Mouse (Mus musculus) central nervous system, embryonic 18 days (tissue): ENCODE results near the gene Hist1h2bf. TPM values are rescaled to one million over a fixed set of nuclear protein-coding genes. Genes with fewer than 3 reads are reported as not detected.

ENCODE experiments used
- polyA plus RNA-seq: library from polyadenylated mRNA; depleted of rRNA; stranded (reverse); fragments of >200 nt; gene quantifications from 2 replicates; pipeline ENCODE4 v1.2.3, GENCODE M21; 2012; rRNA removed

Hist1h2bf gene
- polyA plus RNA-seq = 2.3 and 2.6 TPM in 2 replicates

DNA sequence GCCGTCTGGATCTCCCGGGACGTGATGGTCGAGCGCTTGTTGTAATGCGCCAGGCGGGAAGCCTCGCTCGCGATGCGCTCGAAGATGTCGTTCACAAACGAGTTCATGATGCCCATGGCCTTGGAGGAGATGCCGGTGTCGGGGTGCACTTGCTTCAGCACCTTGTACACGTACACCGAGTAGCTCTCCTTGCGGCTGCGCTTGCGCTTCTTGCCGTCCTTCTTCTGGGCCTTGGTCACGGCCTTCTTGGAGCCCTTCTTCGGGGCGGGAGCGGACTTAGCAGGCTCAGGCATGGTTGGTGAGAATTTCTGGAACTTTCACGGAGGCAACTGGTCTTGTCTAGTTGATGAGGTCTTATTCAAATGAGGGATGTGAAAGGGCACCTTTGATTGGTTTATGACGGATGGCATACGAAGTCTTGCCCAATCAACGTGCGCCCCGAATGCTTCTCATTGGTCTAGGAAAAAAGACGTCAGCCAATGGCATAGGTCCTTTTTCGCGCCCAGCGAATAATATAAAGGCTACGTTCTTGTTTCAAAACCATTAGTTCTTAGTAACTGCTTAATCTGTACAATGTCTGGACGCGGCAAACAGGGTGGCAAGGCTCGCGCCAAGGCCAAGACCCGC lies at the start of gene Hist1h2bf, which contains the start of gene Hist1h2ad:
TSS of gene Hist1h2bf (minus strand) at position 299 of the 627 bp plus-strand sequence.
TSS of gene Hist1h2ad (plus strand) at position 484 of the 627 bp plus-strand sequence.

DNA sequence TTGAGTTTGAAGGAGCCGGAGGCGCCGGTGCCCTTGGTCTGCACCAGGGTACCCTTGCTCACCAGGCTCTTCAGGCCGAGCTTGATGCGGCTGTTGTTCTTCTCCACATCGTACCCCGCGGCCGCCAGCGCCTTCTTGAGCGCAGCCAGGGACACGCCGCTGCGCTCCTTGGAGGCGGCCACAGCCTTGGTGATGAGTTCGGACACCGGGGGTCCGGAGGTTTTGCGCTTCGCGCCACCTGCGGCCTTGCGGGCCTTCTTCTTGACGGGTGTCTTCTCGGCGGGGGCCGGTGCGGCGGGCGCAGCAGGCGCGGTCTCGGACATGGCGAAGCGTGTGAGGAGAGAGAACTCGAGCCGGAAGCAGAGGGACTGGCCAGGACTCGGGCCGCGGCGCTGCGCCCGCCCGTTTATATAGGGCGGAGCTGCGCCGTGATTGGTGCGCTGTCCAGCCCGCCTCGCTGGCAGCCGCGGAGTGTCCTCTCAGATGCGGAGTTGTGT lies 48.2 kb upstream of the Hist1h2bf start, which contains the start of gene Hist1h1e:
TSS of gene Hist1h1e (minus strand) at position 384 of the 497 bp plus-strand sequence.

DNA sequence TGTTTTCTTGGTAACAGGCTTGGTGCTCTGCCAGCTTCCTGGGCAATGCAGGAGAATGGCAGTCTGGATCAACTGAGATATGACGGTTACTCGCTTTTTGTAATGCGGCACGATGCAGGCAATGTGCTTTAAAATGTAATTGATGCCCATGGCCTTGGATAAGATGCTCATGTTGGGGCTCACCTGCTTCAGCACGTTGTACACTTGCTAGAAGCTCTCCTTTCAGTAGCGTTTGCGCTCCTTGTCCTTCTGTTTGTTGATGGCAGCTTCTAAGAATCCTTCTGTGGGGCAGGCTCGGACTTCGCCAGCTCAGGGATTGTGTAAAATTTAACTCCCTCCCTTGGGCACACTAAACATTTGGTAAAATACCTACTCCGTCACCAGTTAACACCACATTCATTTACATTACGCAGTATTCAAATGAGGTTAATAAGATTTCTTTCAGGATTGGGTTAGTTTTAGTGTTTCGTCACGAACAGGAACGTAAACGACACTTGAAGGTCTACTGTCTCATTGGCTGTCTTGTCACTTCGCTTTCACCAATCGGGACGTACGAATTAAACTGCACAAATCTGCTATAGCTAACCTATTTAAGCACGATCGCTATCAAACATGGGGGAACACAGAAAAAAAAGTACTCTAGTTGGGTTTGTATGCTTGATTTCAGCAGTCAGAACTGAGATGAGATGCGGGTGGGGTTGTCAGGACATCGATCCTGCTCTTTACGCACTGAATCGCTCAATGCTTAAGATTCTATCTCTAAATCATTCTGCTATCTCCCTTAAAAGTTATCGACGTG lies 46.9 kb upstream of the Hist1h2bf start, which contains the start of gene Hist1h2be:
TSS of gene Hist1h2be (minus strand) at position 392 of the 799 bp plus-strand sequence.

DNA sequence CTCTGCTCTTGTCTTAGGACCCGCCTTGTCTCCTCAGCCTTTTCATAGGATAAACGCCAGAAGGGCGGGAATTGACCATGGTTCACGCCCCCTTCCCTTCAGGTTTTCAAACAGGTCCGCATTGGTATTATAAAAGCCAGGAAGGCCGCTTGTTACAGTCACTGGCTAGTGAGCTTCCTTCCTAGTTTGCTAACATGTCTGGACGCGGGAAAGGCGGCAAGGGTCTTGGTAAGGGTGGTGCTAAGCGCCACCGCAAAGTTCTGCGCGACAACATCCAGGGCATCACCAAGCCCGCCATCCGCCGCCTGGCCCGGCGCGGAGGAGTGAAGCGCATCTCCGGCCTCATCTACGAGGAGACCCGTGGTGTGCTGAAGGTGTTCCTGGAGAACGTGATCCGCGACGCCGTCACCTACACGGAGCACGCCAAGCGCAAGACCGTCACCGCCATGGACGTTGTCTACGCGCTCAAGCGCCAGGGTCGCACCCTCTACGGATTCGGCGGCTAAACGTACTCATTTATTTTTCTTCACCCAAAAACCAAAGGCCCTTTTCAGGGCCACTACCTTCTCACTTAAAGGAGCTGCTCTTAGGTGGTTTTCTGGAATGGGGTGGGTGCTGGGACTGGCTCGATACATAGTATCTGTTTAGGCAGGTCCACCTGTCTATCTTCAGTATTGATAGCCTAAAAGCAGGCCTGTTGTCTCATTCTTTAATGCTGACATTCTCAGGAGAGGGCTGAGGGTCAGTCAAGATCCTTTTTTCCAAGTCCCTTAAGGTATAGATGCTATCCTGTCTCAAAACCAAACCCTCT lies 7.6 kb upstream of the Hist1h2bf start, which contains the start of gene Hist1h4d:
TSS of gene Hist1h4d (plus strand) at position 191 of the 811 bp plus-strand sequence.

DNA sequence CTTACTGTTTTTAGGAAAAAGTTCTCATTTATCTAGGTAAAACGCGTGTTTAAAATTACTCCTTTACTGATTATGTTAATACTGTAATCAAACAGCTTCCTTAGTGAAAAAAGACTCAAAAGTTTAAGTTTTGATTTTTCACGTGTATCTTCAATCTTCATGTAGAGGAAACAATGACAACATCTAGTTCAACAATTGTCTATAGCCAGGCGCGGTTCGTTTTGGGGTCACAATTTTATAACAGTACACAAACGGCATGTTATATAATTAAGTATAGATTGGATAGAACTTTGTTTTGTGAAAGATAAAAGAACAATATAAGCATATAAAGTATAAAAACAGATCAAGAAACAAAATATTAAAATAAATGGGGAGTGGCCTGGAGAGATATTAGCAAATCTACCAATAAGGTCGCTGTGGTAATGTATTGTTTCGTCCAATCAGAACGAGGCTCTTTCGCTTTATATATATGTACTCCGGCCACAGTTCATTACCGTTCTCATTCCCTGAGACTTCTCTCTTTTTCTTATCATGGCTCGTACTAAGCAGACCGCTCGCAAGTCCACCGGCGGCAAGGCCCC lies 1.4 kb upstream of the Hist1h2bf start, which contains the start of gene Hist1h3d:
TSS of gene Hist1h3d (plus strand) at position 493 of the 581 bp plus-strand sequence.

DNA sequence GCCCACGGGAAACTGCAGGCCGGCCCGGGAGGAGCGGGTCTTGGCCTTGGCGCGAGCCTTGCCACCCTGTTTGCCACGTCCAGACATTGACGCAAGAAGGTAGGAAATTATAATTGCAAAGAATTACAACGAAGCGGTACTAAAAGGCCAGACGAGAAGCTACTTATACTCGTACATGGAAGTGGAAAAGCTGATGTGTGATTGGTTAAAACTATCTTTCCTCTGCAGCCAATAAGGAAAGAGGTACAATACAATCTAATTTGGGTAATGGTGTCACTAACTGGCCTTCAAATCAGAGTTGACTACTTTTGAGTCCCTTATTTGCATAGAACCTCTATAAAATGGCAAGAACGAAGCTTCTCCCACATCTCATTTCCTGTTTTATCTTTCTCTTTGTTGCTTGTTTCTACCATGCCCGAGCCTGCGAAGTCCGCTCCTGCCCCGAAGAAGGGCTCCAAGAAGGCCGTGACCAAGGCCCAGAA lies 2.9 kb downstream of the Hist1h2bf start, which contains the start of the genes Hist1h2ae and Hist1h2bg:
TSS of gene Hist1h2ae (minus strand) at position 199 of the 482 bp plus-strand sequence.
TSS of gene Hist1h2bg (plus strand) at position 375 of the 482 bp plus-strand sequence.

DNA sequence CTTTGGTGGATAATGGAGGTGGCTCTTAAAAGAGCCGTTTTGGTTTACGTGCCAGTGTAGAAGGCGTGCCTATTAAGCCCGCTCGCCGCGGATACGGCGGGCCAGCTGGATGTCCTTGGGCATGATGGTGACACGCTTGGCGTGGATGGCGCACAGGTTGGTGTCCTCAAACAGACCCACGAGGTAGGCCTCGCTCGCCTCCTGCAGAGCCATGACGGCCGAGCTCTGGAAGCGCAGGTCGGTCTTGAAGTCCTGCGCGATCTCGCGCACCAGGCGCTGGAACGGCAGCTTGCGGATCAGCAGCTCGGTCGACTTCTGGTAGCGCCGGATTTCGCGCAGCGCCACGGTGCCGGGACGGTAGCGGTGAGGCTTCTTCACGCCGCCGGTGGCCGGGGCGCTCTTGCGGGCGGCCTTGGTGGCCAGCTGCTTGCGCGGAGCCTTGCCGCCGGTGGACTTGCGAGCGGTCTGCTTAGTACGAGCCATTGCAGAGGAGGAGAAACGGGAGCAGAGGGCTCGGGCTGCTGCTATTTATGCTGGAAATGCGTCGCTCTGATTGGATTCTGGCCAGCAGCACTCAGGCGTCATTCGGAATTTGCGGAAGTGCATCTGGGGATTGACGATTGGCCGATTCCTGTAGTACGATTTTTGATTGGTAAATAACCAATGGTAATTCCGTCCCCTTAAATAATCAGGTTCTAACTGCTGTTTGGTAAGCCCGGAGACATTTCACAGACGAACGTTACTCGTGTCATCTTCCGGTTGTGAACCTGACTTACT lies 11.9 kb downstream of the Hist1h2bf start, which contains the start of gene Hist1h3e:
TSS of gene Hist1h3e (minus strand) at position 487 of the 777 bp plus-strand sequence.

DNA sequence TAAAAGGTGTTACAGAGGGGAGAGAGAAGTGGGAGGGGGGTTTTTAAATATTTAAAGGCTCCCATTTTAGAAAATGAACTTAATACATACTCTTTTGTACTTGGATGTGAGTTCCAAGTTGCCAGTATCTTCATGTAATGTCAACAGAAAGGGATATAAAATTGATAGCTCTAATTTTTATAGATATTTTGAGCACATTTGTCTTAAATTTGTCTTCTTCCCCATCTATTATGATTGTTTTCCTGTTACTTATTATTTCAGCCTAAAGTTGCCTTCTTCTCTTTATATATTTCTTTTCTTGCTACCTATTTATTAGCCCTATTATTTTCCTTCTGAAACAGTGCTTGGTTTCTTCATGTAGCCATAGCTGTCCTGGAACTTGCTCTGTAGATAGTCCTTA lies 21.0 kb downstream of the Hist1h2bf start, which contains the start of gene Hist1h1d:
TSS of gene Hist1h1d (plus strand) at position 301 of the 400 bp plus-strand sequence.

DNA sequence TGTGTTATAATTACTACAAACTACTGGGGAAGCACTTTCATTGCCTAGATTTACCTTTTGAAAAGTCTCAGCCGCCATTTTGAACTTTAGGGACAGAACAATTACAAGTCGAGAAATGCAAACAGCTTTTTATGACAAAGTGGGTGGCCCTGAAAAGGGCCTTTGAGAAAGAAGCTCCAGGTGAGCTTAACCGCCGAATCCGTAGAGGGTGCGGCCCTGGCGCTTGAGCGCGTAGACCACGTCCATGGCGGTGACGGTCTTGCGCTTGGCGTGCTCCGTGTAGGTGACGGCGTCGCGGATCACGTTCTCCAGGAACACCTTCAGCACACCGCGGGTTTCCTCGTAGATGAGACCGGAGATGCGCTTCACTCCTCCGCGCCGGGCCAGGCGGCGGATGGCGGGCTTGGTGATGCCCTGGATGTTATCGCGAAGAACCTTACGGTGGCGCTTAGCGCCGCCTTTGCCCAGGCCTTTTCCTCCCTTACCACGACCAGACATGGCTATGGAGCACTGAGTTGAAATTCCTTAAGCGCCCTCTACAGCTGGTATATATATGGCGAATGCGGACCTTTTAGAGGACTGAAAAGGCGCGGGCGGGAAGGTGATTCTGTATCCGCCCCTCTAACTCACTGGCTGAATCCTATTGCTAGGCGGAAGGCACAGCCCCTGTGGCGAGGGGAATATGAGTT lies 22.7 kb downstream of the Hist1h2bf start, which contains the start of gene Hist1h4f:
TSS of gene Hist1h4f (minus strand) at position 503 of the 689 bp plus-strand sequence.

DNA sequence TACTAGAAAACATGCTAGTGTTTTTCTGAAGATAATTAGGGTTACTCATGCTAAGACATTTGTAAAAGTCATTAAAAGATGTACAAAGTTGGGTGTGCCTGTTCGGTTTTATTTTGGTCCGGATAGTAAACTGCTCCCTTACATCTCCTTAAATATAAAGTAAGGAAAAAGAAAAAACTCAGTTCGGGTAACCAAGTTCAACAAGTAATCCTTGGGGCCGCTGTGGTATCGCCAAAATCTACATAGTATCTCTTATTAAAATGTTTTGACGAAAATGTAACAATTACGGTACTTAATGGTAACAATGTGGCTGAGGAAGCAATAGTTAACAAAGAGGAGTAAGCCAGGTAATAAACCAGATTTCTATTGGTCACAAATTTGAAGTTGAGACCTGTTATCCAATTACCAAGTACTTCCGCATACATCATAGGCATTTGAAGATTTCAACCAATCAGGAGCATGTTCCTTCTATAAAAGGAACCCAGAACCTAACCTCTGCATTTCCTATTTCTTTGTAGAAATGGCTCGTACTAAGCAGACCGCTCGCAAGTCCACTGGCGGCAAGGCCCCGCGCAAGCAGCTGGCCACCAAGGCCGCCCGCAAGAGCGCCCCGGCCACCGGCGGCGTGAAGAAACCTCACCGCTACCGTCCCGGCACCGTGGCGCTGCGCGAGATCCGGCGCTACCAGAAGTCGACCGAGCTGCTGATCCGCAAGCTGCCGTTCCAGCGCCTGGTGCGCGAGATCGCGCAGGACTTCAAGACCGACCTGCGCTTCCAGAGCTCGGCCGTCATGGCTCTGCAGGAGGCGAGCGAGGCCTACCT lies 29.8 kb downstream of the Hist1h2bf start, which contains the start of gene Hist1h3f:
TSS of gene Hist1h3f (plus strand) at position 88 of the 822 bp plus-strand sequence.

DNA sequence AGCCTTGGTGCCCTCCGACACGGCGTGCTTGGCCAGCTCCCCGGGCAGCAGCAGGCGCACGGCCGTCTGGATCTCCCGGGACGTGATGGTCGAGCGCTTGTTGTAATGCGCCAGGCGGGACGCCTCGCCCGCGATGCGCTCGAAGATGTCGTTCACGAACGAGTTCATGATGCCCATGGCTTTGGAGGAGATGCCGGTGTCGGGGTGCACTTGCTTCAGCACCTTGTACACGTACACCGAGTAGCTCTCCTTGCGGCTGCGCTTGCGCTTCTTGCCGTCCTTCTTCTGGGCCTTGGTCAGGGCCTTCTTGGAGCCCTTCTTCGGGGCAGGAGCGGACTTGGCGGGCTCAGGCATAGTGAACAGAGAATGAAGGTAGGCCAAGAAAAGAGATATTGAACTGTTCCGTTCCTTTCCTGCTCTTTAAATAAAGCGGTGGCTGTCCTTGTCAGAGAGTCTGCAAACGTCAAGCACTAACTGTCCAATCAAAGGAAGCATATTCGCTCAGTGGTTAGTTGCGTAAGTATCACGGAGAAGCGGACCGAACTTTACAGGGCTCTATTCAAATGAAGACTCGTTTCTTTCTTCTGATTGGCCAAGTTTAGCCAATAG lies 30.9 kb downstream of the Hist1h2bf start, which contains the start of gene Hist1h2bh:
TSS of gene Hist1h2bh (minus strand) at position 394 of the 609 bp plus-strand sequence.

DNA sequence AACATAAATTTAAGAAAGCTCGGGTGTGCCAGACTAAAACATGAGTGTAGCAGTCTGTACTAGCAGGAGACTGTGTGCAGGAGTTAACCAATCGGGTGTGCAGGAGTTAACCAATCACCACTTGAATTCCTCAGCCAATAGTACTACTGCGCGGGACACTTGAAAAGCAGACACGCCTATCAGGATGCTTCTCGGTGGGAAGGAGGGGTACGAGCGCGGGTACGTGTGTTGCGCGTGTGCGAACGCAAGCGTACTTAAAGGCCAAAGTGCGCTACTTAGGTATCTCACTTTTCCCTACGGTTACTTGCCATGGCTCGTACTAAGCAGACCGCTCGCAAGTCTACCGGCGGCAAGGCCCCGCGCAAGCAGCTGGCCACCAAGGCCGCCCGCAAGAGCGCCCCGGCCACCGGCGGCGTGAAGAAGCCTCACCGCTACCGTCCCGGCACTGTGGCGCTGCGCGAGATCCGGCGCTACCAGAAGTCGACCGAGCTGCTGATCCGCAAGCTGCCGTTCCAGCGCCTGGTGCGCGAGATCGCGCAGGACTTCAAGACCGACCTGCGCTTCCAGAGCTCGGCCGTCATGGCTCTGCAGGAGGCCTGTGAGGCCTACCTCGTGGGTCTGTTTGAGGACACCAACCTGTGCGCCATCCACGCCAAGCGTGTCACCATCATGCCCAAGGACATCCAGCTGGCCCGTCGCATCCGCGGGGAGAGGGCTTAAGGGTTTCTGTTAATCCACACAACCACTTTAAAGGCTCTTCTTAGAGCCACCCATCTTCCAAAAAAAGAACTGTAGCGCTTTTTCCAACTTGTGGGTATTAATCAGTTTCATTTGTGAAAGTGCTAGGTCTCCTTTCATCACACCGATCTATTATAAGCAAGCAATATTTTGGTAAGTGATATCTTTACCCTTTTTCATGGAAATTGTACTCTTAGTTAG lies 38.6 kb downstream of the Hist1h2bf start, which contains the start of gene Hist1h3g:
TSS of gene Hist1h3g (plus strand) at position 286 of the 939 bp plus-strand sequence.

DNA sequence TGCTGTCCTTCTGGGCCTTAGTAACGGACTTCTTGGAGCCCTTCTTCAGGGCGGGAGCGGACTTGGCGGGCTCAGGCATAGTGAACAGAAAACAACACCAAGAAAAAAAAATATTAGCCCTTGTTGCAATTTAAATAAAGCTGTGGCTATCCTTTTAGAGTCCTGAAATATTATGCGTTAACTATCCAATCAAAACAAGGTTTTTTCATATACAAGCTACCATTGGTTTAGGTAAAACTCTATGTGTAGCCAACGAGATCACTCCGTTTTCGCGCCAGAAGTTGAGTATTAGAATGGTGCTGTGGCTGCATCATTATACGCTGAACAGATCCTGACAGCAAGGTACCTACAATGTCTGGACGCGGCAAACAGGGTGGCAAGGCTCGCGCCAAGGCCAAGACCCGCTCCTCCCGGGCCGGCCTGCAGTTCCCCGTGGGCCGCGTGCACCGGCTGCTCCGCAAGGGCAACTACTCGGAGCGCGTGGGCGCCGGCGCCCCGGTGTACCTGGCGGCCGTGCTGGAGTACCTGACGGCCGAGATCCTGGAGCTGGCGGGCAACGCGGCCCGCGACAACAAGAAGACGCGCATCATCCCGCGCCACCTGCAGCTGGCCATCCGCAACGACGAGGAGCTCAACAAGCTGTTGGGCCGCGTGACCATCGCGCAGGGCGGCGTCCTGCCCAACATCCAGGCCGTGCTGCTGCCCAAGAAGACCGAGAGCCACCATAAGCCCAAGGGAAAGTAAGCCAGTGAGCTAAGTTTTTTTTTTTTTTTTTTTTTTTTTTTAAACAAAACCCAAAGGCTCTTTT lies 40.2 kb downstream of the Hist1h2bf start, which contains the start of gene Hist1h2af:
TSS of gene Hist1h2af (plus strand) at position 347 of the 808 bp plus-strand sequence.

DNA sequence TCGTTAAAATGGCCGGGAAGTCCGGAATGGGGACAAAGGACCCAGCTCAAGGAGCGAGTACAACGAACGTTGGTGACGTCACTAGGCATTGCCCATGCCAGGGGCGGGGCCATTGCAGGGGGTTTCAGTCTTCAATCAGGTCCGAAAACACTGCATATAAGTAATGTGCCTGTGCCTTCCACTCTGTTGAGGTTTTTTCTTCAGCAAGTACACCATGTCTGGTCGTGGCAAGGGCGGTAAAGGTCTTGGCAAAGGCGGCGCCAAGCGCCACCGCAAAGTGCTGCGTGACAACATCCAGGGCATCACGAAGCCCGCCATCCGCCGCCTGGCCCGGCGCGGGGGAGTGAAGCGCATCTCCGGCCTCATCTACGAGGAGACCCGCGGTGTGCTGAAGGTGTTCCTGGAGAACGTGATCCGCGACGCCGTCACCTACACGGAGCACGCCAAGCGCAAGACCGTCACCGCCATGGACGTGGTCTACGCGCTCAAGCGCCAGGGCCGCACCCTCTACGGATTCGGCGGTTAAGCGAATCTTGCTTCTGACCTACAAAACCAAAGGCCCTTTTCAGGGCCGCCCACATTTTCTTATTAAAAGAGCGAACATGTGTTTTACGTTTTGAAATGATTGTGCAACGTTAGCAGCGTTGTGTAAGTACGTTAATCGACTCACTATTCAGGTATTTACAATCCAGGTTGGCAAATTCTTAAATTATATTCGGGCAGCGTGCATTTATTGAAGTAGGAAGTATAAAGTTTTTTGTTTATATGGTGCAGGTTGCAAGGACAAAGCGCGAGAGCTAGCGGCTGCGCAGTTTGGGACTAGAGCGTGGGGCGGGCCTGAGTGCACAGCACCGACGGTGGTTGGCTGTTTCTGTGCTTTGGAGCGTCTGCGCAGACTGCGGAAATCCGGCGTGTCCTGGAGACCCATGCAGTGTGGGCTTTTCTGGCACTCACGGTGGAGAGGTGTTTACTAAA lies 42.8 kb downstream of the Hist1h2bf start, which contains the start of gene Hist1h4h:
TSS of gene Hist1h4h (plus strand) at position 150 of the 975 bp plus-strand sequence.

